26 mouse cellular contexts compared by ENCODE assay signal in genomic region chr17:65959011-65959410, GRCm38 (mm10). TPM values are rescaled to one million over a fixed set of nuclear protein-coding genes. Genes with fewer than 3 reads are reported as not detected.
A peak's percentile ranks its signal among the peaks of the same experiment; 100 is the strongest.
DNase-seq lines count a peak whose midpoint lies in the region; ATAC-seq lines count a peak whose summit lies in the region.
"Had no signal": no experiment of that assay in that cellular context is flagged by ENCODE, and none has a peak within 500 bp of the region (broad histone marks: within the 10 kb centered on the region; RNA-seq: fewer than 3 reads in every experiment).

No protein-coding gene starts in this region.

- peak; percentile 38 for ATAC-seq in kidney, embryonic 15.5 days (replicated peaks; ENCODE audit: low FRiP score)
- ATAC-seq in intestine, embryonic 15.5 days: peak; percentile 84
- ATAC-seq in erythroblast, adult 5-6 weeks (replicated peaks; ENCODE audit: low FRiP score, poor library complexity, severe bottlenecking): no peak
- ATAC-seq: forebrain, embryonic 13.5 days; forebrain, embryonic 16.5 days; hindbrain, embryonic 16.5 days had no signal

- H3K4me1 ChIP-seq in kidney, embryonic 15.5 days: peaks cover 25% of the 10 kb centered on the region
- no peaks in the 10 kb centered on the region for H3K4me1 ChIP-seq in intestine, embryonic 15.5 days (replicated peaks)
- H3K4me1 ChIP-seq: forebrain, embryonic 13.5 days; hindbrain, embryonic 13.5 days had no signal

- H3K27ac ChIP-seq in kidney, embryonic 15.5 days: peak overlapping the region; percentile 7; the same call in 1 of the 2 replicates
- H3K27ac ChIP-seq in intestine, embryonic 15.5 days: no peak overlapping the region
- H3K27ac ChIP-seq: embryonic facial prominence, embryonic 10.5 days; embryonic facial prominence, embryonic 13.5 days; forebrain, embryonic 10.5 days; forebrain, embryonic 13.5 days; heart, embryonic 15.5 days; hindbrain, embryonic 10.5 days; hindbrain, embryonic 13.5 days had no signal

- WGBS in kidney, embryonic 15.5 days: 44% methylated on average over 3 of the region's 3 CpGs
- 50% methylated on average over 3 of the region's 3 CpGs for WGBS in intestine, embryonic 15.5 days
- WGBS in large intestine, adult 2 months: 28% methylated on average over 3 of the region's 3 CpGs

- no peaks in the 10 kb centered on the region for H3K36me3 ChIP-seq in kidney, embryonic 15.5 days
- H3K36me3 ChIP-seq in intestine, embryonic 15.5 days: no peaks in the 10 kb centered on the region
- H3K36me3 ChIP-seq: embryonic facial prominence, embryonic 10.5 days; embryonic facial prominence, embryonic 13.5 days; forebrain, embryonic 10.5 days; heart, embryonic 15.5 days; hindbrain, embryonic 10.5 days; hindbrain, embryonic 13.5 days had no signal

- H3K27me3 ChIP-seq in kidney, embryonic 15.5 days: no peaks in the 10 kb centered on the region
- H3K27me3 ChIP-seq in intestine, embryonic 15.5 days (replicated peaks): no peaks in the 10 kb centered on the region
- H3K27me3 ChIP-seq: embryonic facial prominence, embryonic 13.5 days; forebrain, embryonic 13.5 days; heart, embryonic 15.5 days; hindbrain, embryonic 13.5 days had no signal

- no peak overlapping the region for H3K4me2 ChIP-seq in kidney, embryonic 15.5 days
- H3K4me2 ChIP-seq in intestine, embryonic 15.5 days (replicated peaks): no peak overlapping the region
- H3K4me2 ChIP-seq: embryonic facial prominence, embryonic 13.5 days; forebrain, embryonic 13.5 days; heart, embryonic 11.5 days; heart, embryonic 15.5 days; hindbrain, embryonic 13.5 days had no signal

- no peak overlapping the region for H3K9ac ChIP-seq in kidney, embryonic 15.5 days
- no peak overlapping the region for H3K9ac ChIP-seq in intestine, embryonic 15.5 days
- H3K9ac ChIP-seq: embryonic facial prominence, embryonic 13.5 days; forebrain, embryonic 13.5 days; heart, embryonic 15.5 days; hindbrain, embryonic 13.5 days had no signal

- H3K4me3 ChIP-seq in kidney, embryonic 15.5 days (replicated peaks): no peak overlapping the region
- H3K4me3 ChIP-seq in intestine, embryonic 15.5 days (replicated peaks): no peak overlapping the region
- H3K4me3 ChIP-seq: embryonic facial prominence, embryonic 10.5 days; embryonic facial prominence, embryonic 13.5 days; forebrain, embryonic 10.5 days; forebrain, embryonic 13.5 days; heart, embryonic 15.5 days; hindbrain, embryonic 10.5 days; hindbrain, embryonic 13.5 days had no signal

- DNase-seq in cerebellum, adult 9-10 months: peak; percentile 27
- no peak for DNase-seq in cerebellum, postnatal 36 days
- DNase-seq in kidney, postnatal 4 days: no peak
- peak; percentile 67 for DNase-seq in large intestine, adult 2 months (ENCODE audit: low read depth, low spot score)
- DNase-seq: B cell, adult 2 months; cerebellum, adult 11 months; cerebellum, adult 8-10 months; cerebellum, postnatal 25 days; embryo, embryonic 11 days; gastrocnemius, postnatal 10 days; gastrocnemius, postnatal 36 days; heart, postnatal 10 days; heart, postnatal 36 days had no signal

- H3K9me3 ChIP-seq in kidney, embryonic 15.5 days (replicated peaks): no peaks in the 10 kb centered on the region
- no peaks in the 10 kb centered on the region for H3K9me3 ChIP-seq in intestine, embryonic 15.5 days
- H3K9me3 ChIP-seq: embryonic facial prominence, embryonic 10.5 days; embryonic facial prominence, embryonic 13.5 days; forebrain, embryonic 10.5 days; forebrain, embryonic 13.5 days; heart, embryonic 15.5 days; hindbrain, embryonic 10.5 days; hindbrain, embryonic 13.5 days had no signal

RNA-seq across cellular contexts. Expression of gene Twsg1, which starts 8.0 kb away (rescaled TPM):
- 115 and 118 TPM in 2 replicates for polyA plus RNA-seq in kidney, embryonic 15.5 days (2015; fragmentation: Nextera tagmentation; extraction: Ambion mirVana)
- 74.6 and 82.4 TPM in 2 replicates for polyA plus RNA-seq in intestine, embryonic 15.5 days (2015; fragmentation: Nextera tagmentation; extraction: Ambion mirVana)
- 16.0 and 30.7 TPM in 2 replicates for polyA plus RNA-seq in large intestine, adult 2 months (2012; rRNA removed)
- 4.0 and 8.3 TPM in 2 replicates for total RNA-seq in erythroblast, adult 5-6 weeks (2015; ENCODE audit: low replicate concordance)
- 4.3 and 6.4 TPM in 2 replicates for total RNA-seq in erythroblast, adult 5-6 weeks (2017; ENCODE audit: low replicate concordance)

Comparison
In these comparisons a context has a peak if more than half of its experiments do, and no peak if none do; other contexts are left out.
1. DNase-seq: peak in cerebellum, adult 9-10 months (single experiment) and large intestine, adult 2 months (single experiment); none in cerebellum, postnatal 36 days (0 of 2) and kidney, postnatal 4 days (0 of 2).